Mouse (Mus musculus) lung, adult 2 months (tissue): ENCODE measurements at regions not wholly inside any gene's neighbourhood (a gene's known extent, or its start where the extent isn't known, plus 50 kb on each side); places are given as distances from the start of the nearest gene placed in this dataset.

Source experiments
- CTCF ChIP-seq: fragments of 200-500 bp; IDR thresholded peaks from 2 replicates; pipeline ENCODE4 v1.5.1; 2011; ENCODE audit warnings: mild to moderate bottlenecking, low read length, control low read depth; ENCODE audit not compliant: insufficient read depth
- POLR2A ChIP-seq: fragments of 200-500 bp; IDR thresholded peaks from 2 replicates; pipeline ENCODE4 v1.6.1; 2011; ENCODE audit warnings: low read depth, mild to moderate bottlenecking, control low read depth, low read length, borderline replicate concordance; ENCODE audit errors: extremely low read depth

DNA sequence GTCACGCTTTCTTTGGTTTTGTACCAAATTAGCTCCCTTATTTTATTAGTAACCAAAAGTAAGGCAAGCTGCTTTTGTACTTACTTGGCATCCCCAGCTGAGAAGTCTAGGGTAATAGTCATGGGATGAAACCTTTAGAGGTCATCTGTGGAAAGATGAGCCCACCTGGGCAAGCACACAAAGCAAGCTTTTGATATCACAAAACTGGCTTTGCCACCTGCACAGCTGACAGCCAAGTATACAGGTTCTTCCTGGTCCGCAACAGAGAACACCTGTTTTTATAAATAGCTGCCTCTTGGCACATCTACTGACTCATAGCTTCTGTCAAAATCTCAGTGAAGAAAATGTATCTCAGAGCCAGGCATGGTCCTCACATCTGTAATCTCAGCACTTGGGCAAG is 197.2 kb downstream of the Arl4a start:
- TF ChIP-seq POLR2A (no peak), CTCF (no peak)
